Mouse (Mus musculus) kidney, postnatal 0 days (tissue): ENCODE data around the gene Ldlrap1. TPM values are rescaled to one million over a fixed set of nuclear protein-coding genes. Genes with fewer than 3 reads are reported as not detected.
A peak's percentile ranks its signal among the peaks of the same experiment; 100 is the strongest.

ENCODE experiments used
- ATAC-seq: fragments of 200-750 bp; cut with Nextera tagmentation; replicated peaks from 2 replicates; pipeline ENCODE4 v1.8.0; 2017; ENCODE audit warnings: low read depth, moderate number of reproducible peaks, moderate TSS enrichment, moderate library complexity; ENCODE audit not compliant: low FRiP score
- DNase-seq: peaks from one replicate; pipeline ENCODE4 v3.0.0-alpha.2; 2016; ENCODE audit warnings: low spot score
- H3K27ac ChIP-seq: fragments of 300-500 bp; sonication (generic); 2 replicates; pipeline ENCODE4 v1.5.1; 2014; ENCODE audit warnings: mild to moderate bottlenecking
- H3K27me3 ChIP-seq: fragments of 300-500 bp; sonication (generic); 2 replicates; pipeline ENCODE4 v1.6.1; 2014; ENCODE audit warnings: low read length, mixed read lengths; ENCODE audit not compliant: insufficient read depth
- H3K36me3 ChIP-seq: fragments of 300-500 bp; sonication (generic); 2 replicates; pipeline ENCODE4 v1.6.1; 2014; ENCODE audit warnings: low read length, mixed read lengths; ENCODE audit not compliant: insufficient read depth
- H3K4me1 ChIP-seq: fragments of 300-500 bp; sonication (generic); replicated peaks from 2 replicates; pipeline ENCODE4 v1.6.1; 2014; ENCODE audit warnings: antibody characterized with exemption, low read length, mixed read lengths; ENCODE audit not compliant: insufficient read depth
- H3K4me2 ChIP-seq: fragments of 300-500 bp; sonication (generic); 2 replicates; pipeline ENCODE4 v1.6.1; 2014; ENCODE audit warnings: mild to moderate bottlenecking, low read length, moderate library complexity, mixed read lengths
- H3K4me3 ChIP-seq: fragments of 300-500 bp; sonication (generic); replicated peaks from 2 replicates; pipeline ENCODE4 v1.5.1; 2014; ENCODE audit warnings: low read depth, low read length
- H3K9ac ChIP-seq: fragments of 300-500 bp; sonication (generic); 2 replicates; pipeline ENCODE4 v1.6.1; 2014; ENCODE audit warnings: low read depth, low read length
- H3K9me3 ChIP-seq: fragments of 300-500 bp; sonication (generic); replicated peaks from 2 replicates; pipeline ENCODE4 v1.6.1; 2016; ENCODE audit warnings: low read length, inconsistent platforms, mixed read lengths
- CTCF ChIP-seq: IDR thresholded peaks from 2 replicates; pipeline ENCODE4 v1.5.1; 2016; ENCODE audit warnings: antibody characterized with exemption, low read depth, mild to moderate bottlenecking, moderate library complexity
- WGBS: fragments of 180-500 bp; shearing (Covaris S2); extraction: QIAGEN DNeasy Blood & Tissue Kit; methylation state at CpG from one replicate; pipeline ENCODE4 v1.1.7; 2014; 5-methylcytosine and 5-hydroxymethylcytosine counted together
- polyA plus RNA-seq: library from polyadenylated mRNA; unstranded; fragments of >200 nt; fragmentation: Nextera tagmentation; extraction: Ambion mirVana; gene quantifications from 2 replicates; pipeline ENCODE4 v1.2.1, GENCODE M21; 2015

Ldlrap1 gene
- polyA plus RNA-seq, 1 experiment from 2014 or later = 21.3 TPM

GRCm38 (mm10) chr4:134769081-134769811 is 1.4 kb upstream of the Ldlrap1 start:
- no peak overlapping the region for H3K27ac ChIP-seq
- H3K9me3 ChIP-seq = no peaks in the 10 kb centered on the region
- H3K4me2 ChIP-seq = no peak overlapping the region
- DNase-seq = no peak
- H3K4me1 ChIP-seq = peaks cover 23% of the 10 kb centered on the region
- no peak for ATAC-seq
- TF ChIP-seq CTCF = no peak
- H3K4me3 ChIP-seq = no peak overlapping the region
- no peaks in the 10 kb centered on the region for H3K36me3 ChIP-seq
- no peak overlapping the region for H3K9ac ChIP-seq
- H3K27me3 ChIP-seq = no peaks in the 10 kb centered on the region
- WGBS = 50% methylated on average over 7 of the region's 7 CpGs

GRCm38 (mm10) chr4:134768226-134768888 is 533 bp upstream of the Ldlrap1 start:
- no peaks in the 10 kb centered on the region for H3K36me3 ChIP-seq
- WGBS = 11% methylated on average over 21 of the region's 21 CpGs
- peaks cover 23% of the 10 kb centered on the region for H3K4me1 ChIP-seq
- no peaks in the 10 kb centered on the region for H3K9me3 ChIP-seq
- H3K27me3 ChIP-seq = no peaks in the 10 kb centered on the region
- ATAC-seq (no peak), DNase-seq (no peak)
- peak overlapping the region; percentile 67 for H3K4me3 ChIP-seq
- peak overlapping the region; percentile 85 for H3K9ac ChIP-seq
- peak overlapping the region; percentile 62; the same call in 1 of the 2 replicates for H3K27ac ChIP-seq
- TF ChIP-seq CTCF = no peak
- peak overlapping the region; percentile 94 for H3K4me2 ChIP-seq

- H3K9ac ChIP-seq = peak overlapping the region; percentile 85
- ATAC-seq (peak; percentile 29), DNase-seq (peak; percentile 69)
- no peaks in the 10 kb centered on the region for H3K36me3 ChIP-seq
- H3K4me2 ChIP-seq = peak overlapping the region; percentile 94
- TF ChIP-seq CTCF = no peak
- no peaks in the 10 kb centered on the region for H3K27me3 ChIP-seq
- WGBS = 1% methylated on average over 23 of the region's 23 CpGs
- H3K27ac ChIP-seq = peak overlapping the region; percentile 62
- H3K4me1 ChIP-seq = peaks cover 23% of the 10 kb centered on the region
- peak overlapping the region; percentile 67 for H3K4me3 ChIP-seq
- H3K9me3 ChIP-seq = no peaks in the 10 kb centered on the region
Observed at GRCm38 (mm10) chr4:134766904-134767425, 859 bp downstream of the Ldlrap1 start.

- H3K36me3 ChIP-seq = no peaks in the 10 kb centered on the region
- no peaks in the 10 kb centered on the region for H3K27me3 ChIP-seq
- H3K9ac ChIP-seq = peak overlapping the region; percentile 85
- H3K4me3 ChIP-seq = peak overlapping the region; percentile 67
- peak overlapping the region; percentile 62; the same call in 1 of the 2 replicates for H3K27ac ChIP-seq
- 33% methylated on average over 6 of the region's 6 CpGs for WGBS
- ATAC-seq (no peak), DNase-seq (no peak)
- H3K4me2 ChIP-seq = peak overlapping the region; percentile 94
- H3K4me1 ChIP-seq = peaks cover 23% of the 10 kb centered on the region
- H3K9me3 ChIP-seq = no peaks in the 10 kb centered on the region
- no peak for TF ChIP-seq CTCF
Observed at GRCm38 (mm10) chr4:134766277-134766676, 1.5 kb downstream of the Ldlrap1 start.

GRCm38 (mm10) chr4:134764333-134764732 is 3.5 kb downstream of the Ldlrap1 start:
- Histone ChIP-seq H3K9ac (no peak overlapping the region), H3K36me3 (no peaks in the 10 kb centered on the region), H3K27me3 (no peaks in the 10 kb centered on the region), H3K4me2 (no peak overlapping the region), H3K4me1 (peaks cover 36% of the 10 kb centered on the region), H3K9me3 (no peaks in the 10 kb centered on the region), H3K4me3 (no peak overlapping the region), H3K27ac (no peak overlapping the region)
- ATAC-seq (no peak), DNase-seq (no peak)
- WGBS = 51% methylated on average over 3 of the region's 3 CpGs
- no peak for TF ChIP-seq CTCF

GRCm38 (mm10) chr4:134762360-134762759 is 5.5 kb downstream of the Ldlrap1 start:
- no peaks in the 10 kb centered on the region for H3K36me3 ChIP-seq
- TF ChIP-seq CTCF = no peak
- H3K9ac ChIP-seq = no peak overlapping the region
- peaks cover 38% of the 10 kb centered on the region for H3K4me1 ChIP-seq
- 0 out of 2 replicates have a peak overlapping the region, but pooled peaks have one; percentile 47 for H3K27ac ChIP-seq
- H3K4me2 ChIP-seq = no peak overlapping the region
- ATAC-seq (no peak), DNase-seq (no peak)
- WGBS = 75% methylated on average over 6 of the region's 6 CpGs
- H3K9me3 ChIP-seq = no peaks in the 10 kb centered on the region
- no peak overlapping the region for H3K4me3 ChIP-seq
- H3K27me3 ChIP-seq = no peaks in the 10 kb centered on the region
